Mouse (Mus musculus): ENCODE data around the gene Hoxc11. TPM values are rescaled to one million over a fixed set of nuclear protein-coding genes. Genes with fewer than 3 reads are reported as not detected.

Gene Hoxc11
- total and polyA plus RNA-seq, 3 experiments, result not detected

- no peak overlapping the region for H3K27ac ChIP-seq (ENCODE audit: control insufficient read depth, low read depth, low read length)
- DNase-seq (ENCODE audit: low read depth, low spot score), result no peak
- peaks cover 0 to 8% of the 10 kb centered on the region in 2 experiments for H3K27me3 ChIP-seq (ENCODE audit: control insufficient read depth in 1 of 2, insufficient read depth in 2 of 2, low read length in 2 of 2)
- H3K9me3 ChIP-seq (replicated peaks; ENCODE audit: insufficient read depth, low read length), result no peaks in the 10 kb centered on the region
- no peak overlapping the region for H3K4me3 ChIP-seq (ENCODE audit: control insufficient read depth in 1 of 2, insufficient read depth in 1 of 2, low read depth in 2 of 2, low read length in 2 of 2)
- H3K36me3 ChIP-seq (ENCODE audit: control insufficient read depth in 1 of 2, insufficient read depth in 2 of 2, low read length in 2 of 2), result no peaks in the 10 kb centered on the region
- H3K4me1 ChIP-seq (ENCODE audit: control insufficient read depth in 1 of 2, insufficient read depth in 2 of 2, low read length in 2 of 2), result no peaks in the 10 kb centered on the region
- no peak overlapping the region for H3K9ac ChIP-seq (ENCODE audit: control insufficient read depth, low read depth, low read length, poor library complexity, severe bottlenecking)
- no peaks in the 10 kb centered on the region for H3K79me2 ChIP-seq (ENCODE audit: control insufficient read depth, insufficient read depth, low read length, poor library complexity)
- TF ChIP-seq ZNF384 (IDR thresholded peaks at IDR 0.05; ENCODE audit: low read depth, low read length), result no peak
- no peak for TF ChIP-seq EP300 (IDR thresholded peaks at IDR 0.05; ENCODE audit: low read depth in 1 of 2, low read length in 2 of 2)
- TF ChIP-seq TCF12 (IDR thresholded peaks at IDR 0.05; ENCODE audit: low read depth, low read length), result no peak
- TF ChIP-seq USF1 (IDR thresholded peaks at IDR 0.05; ENCODE audit: low read depth, low read length), result no peak
- TF ChIP-seq MEF2A (IDR thresholded peaks at IDR 0.05; ENCODE audit: extremely low read depth, insufficient replicate concordance, low read depth, low read length, poor library complexity, severe bottlenecking), result no peak
- TF ChIP-seq ETS1 (IDR thresholded peaks at IDR 0.05; ENCODE audit: low read depth, low read length), result no peak
- TF ChIP-seq JUND (IDR thresholded peaks at IDR 0.05; ENCODE audit: low read depth, low read length), result no peak
- no peak for TF ChIP-seq USF2 (IDR thresholded peaks at IDR 0.05; ENCODE audit: borderline replicate concordance in 1 of 2, insufficient read depth in 1 of 2, low read depth in 1 of 2, low read length in 2 of 2)
- no peak for TF ChIP-seq CHD2 (IDR thresholded peaks at IDR 0.05; ENCODE audit: low read length)
- no peak for TF ChIP-seq GABPA (IDR thresholded peaks at IDR 0.05; ENCODE audit: low read depth, low read length)
- no peak for TF ChIP-seq MYC (IDR thresholded peaks at IDR 0.05; ENCODE audit: low read depth, low read length)
- no peak for TF ChIP-seq SIN3A (IDR thresholded peaks at IDR 0.05; ENCODE audit: low read length)
- no peak for TF ChIP-seq TAL1 (IDR thresholded peaks at IDR 0.05; ENCODE audit: low read length)
- no peak for TF ChIP-seq NELFE (IDR thresholded peaks at IDR 0.05; ENCODE audit: low read depth, low read length)
- no peak for TF ChIP-seq POLR2AphosphoS2 (IDR thresholded peaks at IDR 0.05; ENCODE audit: low read length)
- TF ChIP-seq MAX (IDR thresholded peaks at IDR 0.05; ENCODE audit: low read length), result no peak
- TF ChIP-seq ZC3H11A (IDR thresholded peaks at IDR 0.05; ENCODE audit: low read depth, low read length), result no peak
- no peak for TF ChIP-seq ZKSCAN1 (IDR thresholded peaks at IDR 0.05; ENCODE audit: low read depth, low read length)
- TF ChIP-seq MAFK (IDR thresholded peaks at IDR 0.05; ENCODE audit: borderline replicate concordance, low read depth, low read length), result no peak
- TF ChIP-seq ELF1 (IDR thresholded peaks at IDR 0.05; ENCODE audit: low read depth, low read length), result no peak
Observed at GRCm38 (mm10) chr15:102939256-102940155, 14.7 kb upstream of the Hoxc11 start.
